Mouse (Mus musculus): Measurements from ENCODE around the gene Itgbl1. TPM values are rescaled to one million over a fixed set of nuclear protein-coding genes. Genes with fewer than 3 reads are reported as not detected.
"Not testable (repeated sequence)": the region's sequence is repeated elsewhere in the genome, so short reads cannot be mapped to it uniquely, and the experiment has no call there.

The Itgbl1 gene
- polyA plus RNA-seq, 1 experiment = not detected

GRCm38 (mm10) chr14:123664451-123664850, 4.7 kb downstream of the Itgbl1 start:
- H3K4me3 ChIP-seq (ENCODE audit: low read depth, low read length) = no peak overlapping the region
- peaks cover 2% of the 10 kb centered on the region; the same call in 1 of the 2 replicates for H3K4me1 ChIP-seq (ENCODE audit: control insufficient read depth, insufficient read depth, insufficient read length, low read length)
- no peaks in the 10 kb centered on the region for H3K27me3 ChIP-seq (ENCODE audit: control insufficient read depth, insufficient read depth, low read length)
- TF ChIP-seq POLR2A (IDR thresholded peaks at IDR 0.05; ENCODE audit: low read depth, low read length) (no peak), CTCF (IDR thresholded peaks at IDR 0.05; ENCODE audit: extremely low read depth, insufficient read length, insufficient replicate concordance, low read depth, low read length) (no peak)
- no peaks in the 10 kb centered on the region for H3K36me3 ChIP-seq (ENCODE audit: control insufficient read depth, insufficient read depth, low read length)
- H3K27ac ChIP-seq (ENCODE audit: insufficient read depth, low read depth, low read length) = no peak overlapping the region

- H3K4me1 ChIP-seq (ENCODE audit: control insufficient read depth, insufficient read depth, insufficient read length, low read length); H3K36me3 ChIP-seq (ENCODE audit: control insufficient read depth, insufficient read depth, low read length); H3K27ac ChIP-seq (ENCODE audit: insufficient read depth, low read depth, low read length); H3K4me3 ChIP-seq (ENCODE audit: low read depth, low read length); H3K27me3 ChIP-seq (ENCODE audit: control insufficient read depth, insufficient read depth, low read length): not testable (repeated sequence)
- WGBS = 72% methylated on average over 21 of the region's 21 CpGs
These were observed 11.3 kb downstream of the Itgbl1 start for GRCm38 (mm10) chr14:123671076-123671475.

- TF ChIP-seq CTCF (IDR thresholded peaks at IDR 0.05; ENCODE audit: extremely low read depth, insufficient read length, insufficient replicate concordance, low read depth, low read length) (no peak), POLR2A (IDR thresholded peaks at IDR 0.05; ENCODE audit: low read depth, low read length) (no peak)
- no peak overlapping the region for H3K27ac ChIP-seq (ENCODE audit: insufficient read depth, low read depth, low read length)
- no peaks in the 10 kb centered on the region for H3K27me3 ChIP-seq (ENCODE audit: control insufficient read depth, insufficient read depth, low read length)
- 72% methylated on average over 2 of the region's 2 CpGs for WGBS
- H3K36me3 ChIP-seq (ENCODE audit: control insufficient read depth, insufficient read depth, low read length) = no peaks in the 10 kb centered on the region
- no peaks in the 10 kb centered on the region for H3K4me1 ChIP-seq (ENCODE audit: control insufficient read depth, insufficient read depth, insufficient read length, low read length)
- H3K4me3 ChIP-seq (ENCODE audit: low read depth, low read length) = no peak overlapping the region
These were observed 18.3 kb downstream of the Itgbl1 start for GRCm38 (mm10) chr14:123678091-123678490.

- no peaks in the 10 kb centered on the region for H3K27me3 ChIP-seq (ENCODE audit: control insufficient read depth, insufficient read depth, low read length)
- no peaks in the 10 kb centered on the region for H3K36me3 ChIP-seq (ENCODE audit: control insufficient read depth, insufficient read depth, low read length)
- H3K4me3 ChIP-seq (ENCODE audit: low read depth, low read length) = no peak overlapping the region
- no peaks in the 10 kb centered on the region for H3K4me1 ChIP-seq (ENCODE audit: control insufficient read depth, insufficient read depth, insufficient read length, low read length)
- TF ChIP-seq POLR2A (IDR thresholded peaks at IDR 0.05; ENCODE audit: low read depth, low read length) = no peak
- TF ChIP-seq CTCF (IDR thresholded peaks at IDR 0.05; ENCODE audit: extremely low read depth, insufficient read length, insufficient replicate concordance, low read depth, low read length) = no peak
- H3K27ac ChIP-seq (ENCODE audit: insufficient read depth, low read depth, low read length) = no peak overlapping the region
These were observed 55.0 kb downstream of the Itgbl1 start for GRCm38 (mm10) chr14:123714751-123715150.

- no peak for TF ChIP-seq POLR2A (IDR thresholded peaks at IDR 0.05; ENCODE audit: low read depth, low read length)
- no peaks in the 10 kb centered on the region for H3K4me1 ChIP-seq (ENCODE audit: control insufficient read depth, insufficient read depth, insufficient read length, low read length)
- H3K27me3 ChIP-seq (ENCODE audit: control insufficient read depth, insufficient read depth, low read length) = no peaks in the 10 kb centered on the region
- 45% methylated on average over 1 of the region's 1 CpGs for WGBS
- H3K27ac ChIP-seq (ENCODE audit: insufficient read depth, low read depth, low read length) = no peak overlapping the region
- no peak overlapping the region for H3K4me3 ChIP-seq (ENCODE audit: low read depth, low read length)
- no peaks in the 10 kb centered on the region for H3K36me3 ChIP-seq (ENCODE audit: control insufficient read depth, insufficient read depth, low read length)
These were observed 82.3 kb downstream of the Itgbl1 start for GRCm38 (mm10) chr14:123742055-123742454.

- no peaks in the 10 kb centered on the region for H3K4me1 ChIP-seq (ENCODE audit: control insufficient read depth, insufficient read depth, insufficient read length, low read length)
- 58% methylated on average over 1 of the region's 1 CpGs for WGBS
- H3K4me3 ChIP-seq (ENCODE audit: low read depth, low read length) = no peak overlapping the region
- H3K36me3 ChIP-seq (ENCODE audit: control insufficient read depth, insufficient read depth, low read length) = no peaks in the 10 kb centered on the region
- no peaks in the 10 kb centered on the region for H3K27me3 ChIP-seq (ENCODE audit: control insufficient read depth, insufficient read depth, low read length)
- TF ChIP-seq POLR2A (IDR thresholded peaks at IDR 0.05; ENCODE audit: low read depth, low read length) = no peak
- no peak for TF ChIP-seq CTCF (IDR thresholded peaks at IDR 0.05; ENCODE audit: extremely low read depth, insufficient read length, insufficient replicate concordance, low read depth, low read length)
- no peak overlapping the region for H3K27ac ChIP-seq (ENCODE audit: insufficient read depth, low read depth, low read length)
These were observed 91.2 kb downstream of the Itgbl1 start for GRCm38 (mm10) chr14:123751017-123751416.

GRCm38 (mm10) chr14:123759534-123759933, 99.8 kb downstream of the Itgbl1 start:
- Histone ChIP-seq H3K4me1 (ENCODE audit: control insufficient read depth, insufficient read depth, insufficient read length, low read length) (no peaks in the 10 kb centered on the region), H3K27me3 (ENCODE audit: control insufficient read depth, insufficient read depth, low read length) (no peaks in the 10 kb centered on the region), H3K4me3 (ENCODE audit: low read depth, low read length) (no peak overlapping the region), H3K36me3 (ENCODE audit: control insufficient read depth, insufficient read depth, low read length) (no peaks in the 10 kb centered on the region), H3K27ac (ENCODE audit: insufficient read depth, low read depth, low read length) (no peak overlapping the region)
- 58% methylated on average over 1 of the region's 1 CpGs for WGBS
- TF ChIP-seq CTCF (IDR thresholded peaks at IDR 0.05; ENCODE audit: extremely low read depth, insufficient read length, insufficient replicate concordance, low read depth, low read length) (no peak), POLR2A (IDR thresholded peaks at IDR 0.05; ENCODE audit: low read depth, low read length) (no peak)

GRCm38 (mm10) chr14:123760079-123760478, 100.3 kb downstream of the Itgbl1 start:
- Histone ChIP-seq H3K4me3 (ENCODE audit: low read depth, low read length) (no peak overlapping the region), H3K36me3 (ENCODE audit: control insufficient read depth, insufficient read depth, low read length) (no peaks in the 10 kb centered on the region), H3K27me3 (ENCODE audit: control insufficient read depth, insufficient read depth, low read length) (no peaks in the 10 kb centered on the region), H3K4me1 (ENCODE audit: control insufficient read depth, insufficient read depth, insufficient read length, low read length) (no peaks in the 10 kb centered on the region), H3K27ac (ENCODE audit: insufficient read depth, low read depth, low read length) (no peak overlapping the region)
- TF ChIP-seq POLR2A (IDR thresholded peaks at IDR 0.05; ENCODE audit: low read depth, low read length) (no peak), CTCF (IDR thresholded peaks at IDR 0.05; ENCODE audit: extremely low read depth, insufficient read length, insufficient replicate concordance, low read depth, low read length) (no peak)
- WGBS = 78% methylated on average over 4 of the region's 4 CpGs

Measured in small intestine, adult 2 months (tissue).